Mouse (Mus musculus) embryonic fibroblast, embryonic 13.5 days (primary cell): ENCODE measurements around the gene Ccdc71l.

Experiments used
- CTCF ChIP-seq: IDR thresholded peaks from 2 replicates; pipeline ENCODE4 v1.5.1; 2011; ENCODE audit warnings: mild to moderate bottlenecking, control low read depth, low read length, moderate library complexity, borderline replicate concordance; ENCODE audit not compliant: insufficient read depth
- POLR2A ChIP-seq: IDR thresholded peaks from 2 replicates; pipeline ENCODE4 v1.6.1; 2011; ENCODE audit warnings: low read depth, mild to moderate bottlenecking, control low read depth, low read length, moderate library complexity

GRCm38 (mm10) chr12:32379731-32380130 lies 1.2 kb downstream of the Ccdc71l start:
- TF ChIP-seq CTCF = no peak
- TF ChIP-seq POLR2A = no peak
